Mouse (Mus musculus) myocyte (in vitro differentiated cells): ENCODE results near the gene Pla2g5.

Experiments used
- E2F4 ChIP-seq: IDR thresholded peaks from one replicate; pipeline ENCODE4 v1.6.1; 2011; ENCODE audit warnings: mild to moderate bottlenecking, control low read depth, moderate library complexity; ENCODE audit not compliant: insufficient read depth
- MAX ChIP-seq: IDR thresholded peaks from one replicate; pipeline ENCODE4 v1.6.1; 2011; ENCODE audit warnings: low read depth, mild to moderate bottlenecking, control low read depth
- MYOD1 ChIP-seq, 3 experiments: IDR thresholded peaks; one replicate each; pipeline ENCODE4 v1.6.1; 2011; ENCODE audit warnings: control low read depth in 2 of 3, low read depth in 2 of 3, mild to moderate bottlenecking in 2 of 3, moderate library complexity in 1 of 3; ENCODE audit not compliant: insufficient read length in 2 of 3, control insufficient read depth in 1 of 3
- POLR2A ChIP-seq: IDR thresholded peaks from one replicate; pipeline ENCODE4 v1.6.1; 2011; ENCODE audit warnings: low read depth, mild to moderate bottlenecking, control low read depth, moderate library complexity; ENCODE audit not compliant: insufficient read length
- POLR2AphosphoS2 ChIP-seq: IDR thresholded peaks from one replicate; pipeline ENCODE4 v1.6.1; 2011; ENCODE audit warnings: low read depth, control low read depth; ENCODE audit not compliant: insufficient read length
- SRF ChIP-seq: IDR thresholded peaks from one replicate; pipeline ENCODE4 v1.6.1; 2011; ENCODE audit warnings: low read depth; ENCODE audit not compliant: control insufficient read depth, insufficient read length
- TCF12 ChIP-seq: IDR thresholded peaks from one replicate; pipeline ENCODE4 v1.6.1; 2011; ENCODE audit warnings: mild to moderate bottlenecking, control low read depth; ENCODE audit not compliant: poor library complexity, insufficient read depth, severe bottlenecking
- TCF3 ChIP-seq: IDR thresholded peaks from one replicate; pipeline ENCODE4 v1.6.1; 2011; ENCODE audit warnings: low read depth, control low read depth; ENCODE audit not compliant: insufficient read length
- USF1 ChIP-seq: IDR thresholded peaks from one replicate; pipeline ENCODE4 v1.6.1; 2011; ENCODE audit warnings: low read depth, mild to moderate bottlenecking, control low read depth, moderate library complexity

- no peak for TF ChIP-seq TCF3
- TF ChIP-seq MAX: no peak
- TF ChIP-seq POLR2A: no peak
- no peak for TF ChIP-seq TCF12
- no peak for TF ChIP-seq MYOD1 (IDR thresholded peaks at IDR 0.05; ENCODE audit: control insufficient read depth in 1 of 3, insufficient read length in 2 of 3, low read depth in 2 of 3)
- TF ChIP-seq SRF: no peak
- no peak for TF ChIP-seq E2F4
- TF ChIP-seq POLR2AphosphoS2: no peak
- no peak for TF ChIP-seq USF1
These were observed 29.4 kb upstream of the Pla2g5 start for GRCm38 (mm10) chr4:138892655-138893054.
